Mouse (Mus musculus): ENCODE results near the gene Tatdn3.
"Not testable (repeated sequence)": the region's sequence is repeated elsewhere in the genome, so short reads cannot be mapped to it uniquely, and the experiment has no call there.

Tatdn3 gene

DNA sequence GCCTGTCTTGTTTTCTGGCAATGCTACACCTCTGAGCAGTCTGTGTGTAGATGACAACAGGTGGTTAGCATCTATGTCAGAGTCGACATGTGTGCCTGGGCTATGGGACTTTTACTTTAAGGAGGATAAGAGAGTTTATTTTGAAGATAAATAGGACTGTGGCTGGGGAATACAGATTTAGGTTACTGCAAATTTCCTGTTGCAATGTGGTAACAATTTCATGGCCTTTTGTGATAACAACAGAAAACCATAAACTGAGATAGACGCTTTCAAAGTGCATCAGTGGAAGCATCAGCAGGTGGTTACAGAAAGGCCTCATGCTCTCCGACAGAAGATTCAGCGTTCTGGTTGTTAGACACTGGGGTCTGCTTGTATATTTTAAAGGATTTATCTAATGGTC, 10.8 kb upstream of the Tatdn3 start:
- DNase-seq = no peak

DNA sequence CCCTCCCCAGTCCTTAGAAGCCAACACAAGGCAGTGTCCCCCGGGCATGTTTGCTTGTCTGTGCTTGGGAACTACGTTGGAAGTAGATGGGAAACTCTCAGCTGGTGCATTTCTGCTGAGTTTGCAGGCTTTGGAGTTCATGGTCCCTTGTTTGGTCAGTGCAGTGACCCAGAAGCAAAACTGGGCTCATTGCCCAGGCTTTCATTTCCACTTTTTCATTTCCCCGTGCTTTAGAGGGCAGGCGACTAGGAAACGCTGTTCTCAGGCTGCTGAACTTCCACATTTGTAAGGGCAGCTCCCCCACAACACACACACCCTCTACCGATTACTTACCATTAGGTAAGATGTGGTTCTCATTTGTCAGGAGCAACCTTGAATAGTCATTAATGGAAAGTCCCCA, 10.3 kb upstream of the Tatdn3 start:
- no peak for DNase-seq

DNA sequence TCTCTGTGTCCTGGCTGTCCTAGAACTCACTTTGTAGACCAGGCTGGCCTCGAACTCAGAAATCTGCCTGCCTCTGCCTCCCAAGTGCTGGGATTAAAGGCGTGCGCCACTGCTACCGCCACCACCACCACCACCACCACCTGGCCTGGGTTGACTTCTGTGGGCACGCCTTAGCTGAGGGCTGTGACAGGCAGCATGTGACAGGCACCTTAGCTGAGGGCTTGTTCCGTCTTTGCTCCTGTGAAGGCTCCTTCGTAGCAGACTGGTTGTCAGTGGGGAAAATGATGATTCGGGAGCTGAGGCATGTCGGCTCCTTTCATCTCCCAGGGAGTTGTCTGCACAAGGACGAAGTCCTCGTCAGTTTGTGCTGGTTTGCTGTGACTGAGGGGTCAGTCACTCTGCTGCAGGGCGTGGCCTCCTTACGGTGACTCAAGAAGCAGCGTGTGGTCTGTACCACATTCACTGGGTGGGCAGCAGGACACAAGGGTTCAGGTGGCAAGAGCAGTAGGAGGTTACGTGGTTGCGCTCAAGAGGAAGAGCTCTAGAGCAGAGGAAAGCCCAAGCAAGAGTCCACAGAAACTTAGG, 9.7 kb upstream of the Tatdn3 start:
- DNase-seq = no peak

DNA sequence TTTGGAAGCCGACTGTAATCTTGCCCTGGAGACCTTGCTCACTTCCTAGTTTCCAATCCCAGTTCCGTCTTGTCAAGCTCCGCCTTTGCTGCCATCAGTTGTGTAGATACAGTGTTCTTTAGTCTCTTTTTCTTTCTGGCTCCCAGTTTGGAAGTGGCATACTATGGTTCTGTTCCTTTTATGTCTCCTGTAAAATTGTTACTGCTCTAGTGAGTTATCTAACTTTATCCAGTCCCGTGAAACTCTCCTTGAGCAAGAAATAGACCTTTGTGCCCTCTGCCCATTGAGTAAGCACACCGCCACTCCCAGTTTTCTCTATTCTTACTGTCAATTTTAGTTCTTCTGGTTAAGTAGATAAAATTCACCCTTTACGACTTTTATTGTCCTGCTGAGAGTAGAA, 8.9 kb upstream of the Tatdn3 start:
- DNase-seq = no peak

DNA sequence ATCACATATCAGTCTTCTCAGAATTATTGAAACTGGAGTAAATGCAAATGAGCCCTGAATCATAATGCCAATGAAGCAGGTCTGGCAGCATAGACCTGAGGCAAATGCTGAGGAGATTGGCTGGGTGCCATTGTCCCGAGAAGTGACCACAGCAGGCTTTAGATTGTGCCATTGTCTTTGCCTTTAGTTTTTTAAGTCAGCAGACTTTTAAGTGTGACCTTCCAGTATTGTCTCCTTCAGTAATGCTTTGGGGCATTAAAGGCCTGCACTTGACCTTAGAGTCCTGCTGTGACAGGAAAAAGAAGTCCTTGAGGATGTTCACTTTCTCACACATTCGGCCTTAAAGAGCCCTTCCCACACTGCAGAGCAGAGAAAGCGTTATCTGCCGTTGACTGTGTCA, 7.5 kb upstream of the Tatdn3 start:
- DNase-seq = no peak

DNA sequence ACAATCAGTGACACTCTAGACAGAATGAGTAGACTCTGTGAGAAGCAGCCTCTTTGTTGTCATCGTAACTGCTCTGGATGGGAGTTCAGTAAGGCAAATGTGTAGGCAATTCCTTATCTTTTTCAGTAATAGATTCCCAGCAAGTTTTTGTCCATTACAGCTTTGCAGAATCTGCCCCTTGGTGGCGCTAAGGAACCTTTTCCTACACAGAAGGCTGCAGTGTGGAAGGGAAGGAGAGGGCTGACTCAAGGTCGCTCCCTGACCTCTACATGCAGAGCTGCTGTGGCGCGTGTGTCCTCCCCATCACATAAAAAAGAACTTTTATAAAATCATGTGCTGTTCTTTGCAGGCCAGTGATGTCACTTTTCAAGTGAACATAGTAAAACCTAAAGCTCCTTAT, 5.6 kb upstream of the Tatdn3 start:
- DNase-seq = no peak

DNA sequence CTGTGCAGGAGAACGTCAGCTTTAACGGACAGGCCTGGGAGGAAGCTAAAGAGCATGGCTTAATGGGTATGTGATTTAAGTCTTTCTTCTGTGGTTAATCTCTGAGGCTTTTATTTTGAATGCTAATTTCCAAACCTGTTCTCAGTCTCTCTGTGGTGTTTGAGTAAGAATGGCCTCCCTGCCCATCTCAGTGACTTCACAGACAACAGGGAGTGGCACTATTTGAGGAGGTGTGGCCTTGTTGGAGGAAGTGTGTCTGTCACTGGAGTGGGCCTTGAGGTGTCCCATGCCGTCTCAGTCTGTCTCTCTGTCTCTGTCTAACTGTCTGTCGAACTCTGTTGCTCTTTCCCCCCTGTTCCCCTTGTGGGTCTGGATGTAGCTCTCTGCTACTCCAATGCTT, 2.5 kb upstream of the Tatdn3 start:
- no peak for DNase-seq

DNA sequence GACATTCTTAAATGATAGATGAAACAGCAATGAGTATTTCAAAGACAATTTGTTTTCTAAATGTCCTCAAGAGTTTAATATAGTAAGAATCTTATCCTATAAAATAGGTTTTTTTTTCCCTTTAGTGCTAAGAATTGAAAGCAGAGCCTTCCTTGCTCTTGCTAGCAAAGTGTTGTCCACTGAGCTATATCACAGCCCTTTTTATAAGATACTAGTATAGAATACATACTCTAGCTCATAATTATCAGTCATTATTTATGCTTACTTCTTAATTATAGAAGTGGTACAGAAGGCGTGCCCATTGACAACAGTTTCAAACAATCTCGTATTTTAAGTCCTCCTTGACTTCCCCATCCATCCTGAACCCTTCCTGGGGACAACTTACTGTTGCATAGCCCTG, 1.8 kb upstream of the Tatdn3 start:
- no peak for DNase-seq

DNA sequence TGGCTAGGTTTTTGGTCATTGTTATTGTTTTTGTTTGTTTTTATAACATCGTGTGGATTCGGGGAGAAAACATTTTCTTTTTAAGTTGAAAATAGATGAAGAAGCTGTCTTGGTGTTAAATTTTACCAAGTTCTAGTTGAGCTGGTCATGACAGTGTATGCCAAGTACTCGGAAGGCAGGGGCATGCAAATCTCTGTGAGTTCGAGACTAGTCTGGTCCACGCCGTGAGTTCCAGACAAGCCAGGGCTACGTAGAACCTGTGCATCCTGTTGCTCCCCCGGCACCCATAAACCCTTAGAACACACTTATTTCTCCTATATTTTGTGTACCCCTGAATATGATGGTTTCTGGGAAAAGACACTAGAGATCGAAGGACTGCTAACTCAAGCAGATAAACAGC, 968 bp upstream of the Tatdn3 start:
- DNase-seq = no peak

DNA sequence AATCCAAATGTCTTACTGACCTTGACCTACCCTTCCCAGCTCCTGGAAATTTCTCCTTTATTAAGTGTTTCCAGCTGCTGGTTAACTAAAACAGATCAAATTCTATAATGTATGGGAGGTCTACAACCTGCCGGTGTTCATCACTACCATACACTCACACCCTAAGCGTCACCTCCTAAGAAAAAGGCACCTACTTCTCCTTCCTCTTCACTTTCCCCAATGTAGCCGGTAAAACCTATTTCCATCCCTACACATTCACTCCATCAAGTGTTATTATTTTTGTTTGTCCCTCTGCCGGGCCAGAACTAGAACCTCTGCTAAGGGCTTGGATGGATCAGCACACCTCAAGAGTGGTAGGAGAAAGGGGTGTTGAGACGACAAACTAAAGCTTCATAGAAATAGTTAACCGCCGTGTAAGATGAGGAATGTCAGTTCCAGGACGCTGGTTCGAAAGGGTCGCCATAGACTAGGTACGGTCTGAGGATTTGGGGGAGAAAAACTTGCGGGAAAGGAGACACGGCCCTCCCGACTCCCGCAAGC, 421 bp downstream of the Tatdn3 start:
- no peak for DNase-seq

DNA sequence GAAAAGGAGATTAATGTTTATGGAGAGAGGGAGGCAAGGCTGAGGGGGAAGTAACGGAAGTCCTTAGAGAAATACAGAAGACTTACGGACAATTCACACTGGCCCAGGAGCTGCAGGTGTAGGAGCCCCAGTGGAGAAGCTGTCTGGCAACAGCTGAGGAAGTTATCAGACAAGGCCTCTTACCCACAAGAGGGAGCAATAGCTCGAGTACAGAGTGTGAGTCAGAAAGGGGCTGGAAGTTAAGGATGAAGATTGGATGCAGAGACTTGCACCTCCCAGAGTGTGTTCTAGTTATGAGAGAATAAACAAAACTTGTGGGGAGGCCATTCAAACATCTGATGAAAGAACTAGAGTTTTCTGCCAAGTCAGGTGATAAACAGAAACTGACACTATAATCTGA, 5.3 kb downstream of the Tatdn3 start:
- no peak for DNase-seq

DNA sequence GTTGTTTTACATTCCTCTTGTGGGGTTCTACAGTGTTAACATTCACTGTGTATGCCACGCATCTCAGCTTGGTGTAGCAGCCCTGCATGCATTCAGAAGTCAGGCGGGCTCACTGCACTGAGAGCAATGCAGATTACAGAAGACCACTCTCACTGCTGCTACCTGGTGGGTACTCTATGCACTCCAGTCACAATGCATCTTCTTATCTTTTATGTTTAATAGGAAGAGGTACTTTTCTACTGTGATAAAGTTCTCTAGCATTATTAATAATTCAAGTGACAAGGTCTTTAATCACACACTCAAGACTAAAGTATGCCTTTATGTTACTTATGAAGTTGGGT, 7.2 kb downstream of the Tatdn3 start:
- no peak for DNase-seq

DNA sequence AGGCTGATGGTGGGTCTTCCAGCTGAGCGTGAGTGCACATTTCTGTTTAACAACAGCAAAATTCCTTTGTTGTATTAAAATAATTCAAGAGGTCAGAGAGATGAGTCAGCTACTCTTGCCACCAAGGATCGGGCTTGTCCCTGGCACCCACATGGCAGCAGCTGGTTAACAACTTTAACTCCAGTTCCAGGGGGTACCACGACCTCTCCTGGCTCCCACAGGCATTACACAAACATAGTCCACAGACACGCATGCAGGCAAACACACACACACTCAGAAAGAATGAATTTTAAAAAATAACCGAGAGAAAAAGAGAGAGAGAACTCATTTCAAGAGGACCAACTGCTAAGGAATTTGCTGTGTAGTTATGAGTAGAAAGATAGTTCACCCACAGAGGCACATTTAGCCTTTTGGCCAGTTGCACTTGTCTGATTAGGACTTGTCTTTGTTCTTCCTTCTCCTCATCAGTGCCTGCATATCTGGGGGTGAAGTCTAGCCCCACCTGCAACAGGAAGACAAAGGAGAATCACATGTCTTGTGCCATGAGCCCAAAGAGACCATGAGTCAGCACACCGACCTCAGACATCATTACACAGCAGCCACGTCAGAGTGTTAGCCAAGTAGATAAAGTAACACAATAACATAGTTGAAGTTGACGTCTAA, 7.7 kb downstream of the Tatdn3 start:
- DNase-seq = no peak

DNA sequence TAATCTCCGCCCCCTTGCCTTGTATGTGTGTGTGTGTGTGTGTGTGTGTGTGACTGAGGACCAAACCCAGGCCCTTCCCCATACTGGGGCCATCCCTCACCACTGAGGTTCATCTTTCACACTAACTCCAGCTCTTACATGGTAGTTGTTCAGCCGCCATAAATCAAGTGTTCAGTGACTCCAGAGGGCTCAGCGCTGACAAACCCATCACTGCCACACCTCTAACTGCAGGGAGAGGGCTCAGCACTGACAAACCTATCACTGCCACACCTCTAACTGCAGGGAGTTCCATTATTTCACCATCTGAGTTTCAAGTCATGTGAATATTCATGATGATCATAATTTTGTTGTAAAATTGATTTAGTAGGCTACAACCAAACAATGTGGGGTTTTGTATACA, 9.2 kb downstream of the Tatdn3 start:
- no peak for DNase-seq

DNA sequence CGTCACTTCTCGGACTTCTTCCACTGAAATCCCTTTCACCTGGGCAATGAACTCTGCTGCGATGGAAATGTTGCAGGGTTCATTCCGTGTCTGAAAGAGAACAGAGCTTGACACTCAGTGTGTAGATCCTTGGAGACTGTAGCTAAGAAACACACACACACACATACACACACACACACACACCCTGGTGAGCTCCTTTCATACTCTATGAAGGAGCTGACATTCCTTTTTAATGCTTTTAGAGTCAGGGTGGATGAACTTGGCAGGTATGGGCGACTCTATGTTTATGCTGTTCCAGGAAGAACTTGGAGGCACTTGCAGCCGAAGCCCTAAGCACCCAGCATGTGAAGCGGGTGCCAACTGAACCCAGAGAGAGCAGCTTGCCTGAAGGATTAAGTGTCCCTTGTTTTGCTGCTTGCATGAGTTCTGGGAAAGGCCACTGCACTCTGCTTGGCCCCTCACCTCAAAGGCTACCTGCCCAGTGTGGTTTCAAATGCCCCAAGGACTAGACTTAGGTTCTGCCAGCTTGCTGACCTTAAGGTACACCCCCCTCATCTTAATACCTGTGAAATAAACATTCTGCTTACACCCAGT, 16.4 kb downstream of the Tatdn3 start:
- no peak for DNase-seq

DNA sequence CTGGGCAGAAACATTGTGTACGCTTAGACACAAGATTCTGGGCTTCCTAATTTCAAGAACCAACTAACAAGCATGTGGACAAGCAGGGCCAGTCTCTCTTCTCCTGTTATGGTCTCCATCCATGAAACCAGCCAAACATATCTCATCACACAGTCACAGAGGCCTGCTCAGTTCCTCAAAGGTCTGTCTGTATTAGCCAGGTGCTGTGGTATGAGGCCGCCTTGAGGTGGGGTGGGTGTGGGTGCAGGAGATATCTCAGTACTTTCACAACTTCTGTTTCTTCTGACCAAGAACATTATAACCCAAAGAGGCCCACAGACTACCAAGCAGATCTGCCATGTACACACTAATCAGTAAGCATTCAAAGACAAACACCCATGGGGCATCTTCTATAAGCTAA, 17.5 kb downstream of the Tatdn3 start:
- DNase-seq = no peak

DNA sequence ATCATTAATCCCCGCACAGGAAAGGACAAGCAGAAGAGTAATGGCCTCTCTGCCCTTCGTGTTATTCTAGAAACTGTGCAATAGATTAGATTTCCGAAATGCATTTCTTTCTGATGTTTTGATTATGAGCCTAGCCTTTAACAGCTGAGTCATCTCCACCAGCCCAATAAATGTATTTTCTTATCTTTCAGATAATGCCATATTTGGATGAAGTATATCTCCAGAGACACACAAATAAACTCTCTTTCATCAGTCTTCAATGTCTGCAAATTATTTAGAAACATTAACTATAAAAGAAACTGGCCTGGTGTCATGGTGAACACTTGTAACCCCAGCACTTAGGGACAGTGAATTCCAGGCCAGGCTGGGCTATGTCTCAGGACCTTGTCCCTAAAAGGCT, 20.0 kb downstream of the Tatdn3 start:
- no peak for DNase-seq

DNA sequence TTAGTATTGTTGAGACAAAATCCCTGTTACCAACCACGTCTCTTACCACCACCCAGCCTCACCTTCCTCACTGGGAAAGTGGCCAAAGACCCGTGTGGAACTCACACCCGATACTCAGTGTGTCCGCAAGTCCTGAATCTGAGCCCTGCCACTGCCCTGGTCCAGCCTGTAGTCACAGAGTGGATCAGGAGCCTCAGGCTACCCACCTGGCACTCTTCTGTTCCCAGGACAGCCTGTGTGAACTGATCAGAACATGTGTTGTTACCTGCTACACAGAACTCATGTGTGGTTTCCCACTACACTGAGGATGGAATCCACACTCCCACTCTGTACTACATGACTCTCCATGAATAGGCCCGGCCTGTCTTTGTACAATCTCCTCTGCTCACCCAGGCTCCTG, 20.6 kb downstream of the Tatdn3 start:
- DNase-seq = no peak

DNA sequence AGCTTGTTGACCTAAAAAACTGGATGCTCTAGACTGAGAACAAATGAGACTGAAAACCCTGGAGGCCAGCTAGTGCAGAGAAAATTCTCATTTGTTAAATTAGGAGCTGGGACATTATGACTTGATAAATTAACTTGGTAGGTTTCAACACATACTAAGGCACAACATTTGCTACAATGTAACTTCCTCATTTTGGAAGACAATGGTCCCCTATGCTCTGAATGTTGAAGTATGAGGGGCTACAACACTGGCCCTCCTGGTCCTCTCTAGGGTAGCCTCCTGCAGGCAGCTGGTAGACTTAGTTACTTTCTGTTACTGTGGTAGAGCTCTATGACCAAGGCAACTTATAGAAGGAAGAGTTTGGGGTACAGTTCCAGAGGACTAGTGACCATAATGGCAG, 21.4 kb downstream of the Tatdn3 start:
- DNase-seq = no peak

DNA sequence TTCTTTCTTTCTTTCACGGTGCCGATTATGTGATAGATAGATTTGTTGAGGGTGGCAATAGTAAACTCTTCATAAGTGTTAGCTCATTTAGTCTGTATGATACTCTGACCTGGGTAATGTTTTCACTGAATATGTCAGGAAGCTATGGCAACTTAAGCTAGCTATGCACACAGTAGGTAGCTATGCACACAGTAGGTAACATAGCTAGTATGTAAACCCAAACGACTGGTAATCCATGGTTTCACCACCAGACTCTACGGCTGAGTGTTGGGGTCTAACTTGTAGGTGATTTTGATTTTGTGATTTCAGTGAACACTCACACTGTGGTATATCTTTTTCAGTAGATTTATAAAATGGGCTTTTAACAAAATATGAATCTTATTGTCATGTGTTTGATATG, 24.7 kb downstream of the Tatdn3 start:
- no peak for DNase-seq

DNA sequence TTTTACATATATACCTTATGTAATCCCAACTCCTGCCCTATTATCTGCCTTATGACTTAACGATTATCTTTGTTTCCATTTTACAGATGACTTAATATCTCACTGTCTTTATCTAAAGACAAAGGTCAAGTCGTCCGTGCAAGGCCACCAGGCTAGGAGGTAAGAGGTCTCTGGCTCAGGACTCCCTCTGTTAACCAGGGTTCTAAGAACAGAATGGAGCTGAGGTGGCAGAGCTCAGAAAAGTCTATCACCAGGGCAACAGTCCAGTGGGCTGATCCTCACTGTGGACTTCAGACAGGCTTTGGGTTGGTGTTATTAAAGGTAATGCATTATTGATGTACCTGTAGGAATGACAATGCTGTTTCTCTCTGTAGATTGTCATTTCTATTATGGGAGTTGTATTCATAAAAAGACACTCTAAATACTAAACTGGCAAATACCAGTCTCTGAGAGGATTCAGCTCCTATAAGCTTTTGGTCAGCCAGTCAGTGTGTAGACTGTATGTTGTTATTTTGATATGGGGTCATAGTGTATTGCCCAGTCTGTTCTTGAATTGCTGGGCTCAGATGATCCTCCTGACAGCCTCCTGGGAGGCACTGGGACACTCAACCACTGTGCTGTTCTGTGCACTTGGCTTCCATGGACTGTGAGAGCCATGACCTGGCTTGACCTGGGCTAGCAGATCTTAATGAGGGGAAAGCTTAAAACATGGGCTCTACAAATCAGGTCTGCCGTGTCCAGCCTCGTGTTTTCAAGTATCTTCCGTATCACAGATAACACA, 26.0 kb downstream of the Tatdn3 start, which contains the start of gene Spata45:
Gene Spata45 (plus strand): TSS at position 86 of the 781 bp plus-strand sequence.
- DNase-seq = no peak

DNA sequence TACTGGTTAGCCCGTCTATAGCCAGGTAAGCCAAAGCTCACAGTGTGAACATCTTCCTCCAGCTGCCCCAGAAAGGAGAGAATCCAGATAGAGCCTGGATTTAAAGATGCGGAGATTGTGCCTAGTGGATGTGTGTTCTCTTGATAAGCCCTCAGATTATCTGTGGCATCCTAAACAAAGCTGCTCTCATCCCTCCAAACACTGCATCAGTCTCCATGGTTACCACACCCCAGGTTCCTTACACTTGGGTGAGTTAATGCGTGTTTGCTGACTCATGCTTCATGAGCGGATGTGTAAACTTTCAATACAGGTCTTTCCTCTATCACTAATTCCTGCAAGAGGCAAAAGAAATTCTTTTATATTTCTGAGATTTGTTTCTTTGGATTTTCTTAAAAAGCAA, 27.1 kb downstream of the Tatdn3 start:
- DNase-seq = no peak

DNA sequence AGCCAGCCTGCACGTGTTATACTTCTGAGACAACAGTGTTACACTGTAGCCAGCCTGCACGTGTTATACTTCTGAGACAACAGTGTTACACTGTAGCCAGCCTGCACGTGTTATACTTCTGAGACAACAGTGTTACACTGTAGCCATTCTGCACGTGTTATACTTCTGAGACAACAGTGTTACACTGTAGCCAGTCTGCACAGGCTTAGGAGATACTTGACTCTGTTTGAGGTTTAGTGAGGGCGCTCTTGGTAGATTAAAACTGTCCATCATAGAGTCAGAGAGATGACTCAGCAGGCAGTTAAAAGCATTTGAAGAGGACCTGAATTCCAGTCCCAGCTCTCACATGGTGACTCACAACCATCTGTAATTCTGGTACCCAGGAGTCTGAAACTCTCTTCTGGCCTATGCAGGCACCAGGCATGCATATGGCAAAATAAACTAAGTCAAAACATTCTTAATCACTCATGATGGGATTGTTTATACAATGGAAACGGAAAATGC, 31.8 kb downstream of the Tatdn3 start:
- not testable (repeated sequence) for DNase-seq

DNA sequence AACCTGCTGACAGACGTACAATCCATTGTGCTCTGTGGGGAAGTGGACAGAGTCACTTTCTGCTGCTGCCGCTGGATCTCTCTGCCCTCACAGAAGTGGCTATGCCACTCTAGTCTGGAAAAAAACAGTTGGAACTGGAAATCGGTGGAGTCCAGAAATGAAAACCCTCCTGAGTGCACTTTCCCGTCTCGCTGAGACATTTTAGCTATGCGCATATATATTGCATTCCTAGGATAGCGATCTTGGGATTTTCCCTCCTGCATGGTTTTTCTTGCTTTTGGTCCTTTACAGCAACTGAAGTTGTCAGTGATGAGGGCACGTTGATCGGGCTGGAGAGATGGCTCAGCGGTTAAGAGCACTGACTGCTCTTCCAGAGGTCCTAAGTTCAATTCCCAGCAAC, 32.5 kb downstream of the Tatdn3 start:
- no peak for DNase-seq

All from cerebellum, adult 8-10 months (tissue).